ENCODE assay signal across 14 mouse cellular contexts in the genomic region with DNA sequence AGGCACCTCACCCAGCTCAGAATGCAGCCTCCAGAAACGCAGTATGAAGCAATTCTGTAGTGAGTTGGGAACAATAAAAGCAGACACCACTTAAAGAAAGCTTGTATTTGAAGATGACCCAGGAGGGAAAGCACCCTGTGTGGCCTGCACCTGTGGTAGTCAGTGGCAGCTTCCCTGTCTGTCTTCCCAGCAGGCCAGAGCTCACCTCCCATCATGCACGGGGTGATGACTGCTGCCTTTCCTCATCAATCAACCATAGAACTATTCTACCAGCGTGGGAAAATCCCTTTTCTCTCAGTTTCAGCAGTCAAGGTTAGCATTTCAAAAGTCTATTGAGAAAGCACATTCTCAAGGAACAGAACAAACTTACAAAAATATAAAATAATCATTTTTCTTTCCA.
"Had no signal": no experiment of that assay in that cellular context is flagged by ENCODE, and none has a peak within 500 bp of the region (broad histone marks: within the 10 kb centered on the region; RNA-seq: fewer than 3 reads in every experiment).

No protein-coding gene starts in this region.

- DNase-seq: kidney, postnatal 10 days; kidney, postnatal 4 days; lung, embryonic 14.5 days; lung, postnatal 14 days; right cerebral cortex, adult 18-20 months; right cerebral cortex, postnatal 25 days; thymus, postnatal 4 days had no signal

- H3K4me1 ChIP-seq: limb, embryonic 15.5 days; liver, embryonic 12.5 days; midbrain, embryonic 12.5 days; neural tube, embryonic 15.5 days had no signal

- H3K4me3 ChIP-seq: layer of hippocampus, adult 2 months; limb, embryonic 15.5 days; liver, embryonic 12.5 days; megakaryocyte, embryonic 14.5 days; midbrain, embryonic 12.5 days; neural tube, embryonic 15.5 days had no signal

- H3K36me3 ChIP-seq: limb, embryonic 15.5 days; liver, embryonic 12.5 days; midbrain, embryonic 12.5 days; neural tube, embryonic 15.5 days had no signal

- H3K9me3 ChIP-seq: limb, embryonic 15.5 days; liver, embryonic 12.5 days; megakaryocyte, embryonic 14.5 days; midbrain, embryonic 12.5 days; neural tube, embryonic 15.5 days had no signal

- H3K4me2 ChIP-seq: limb, embryonic 15.5 days; liver, embryonic 12.5 days; lung, embryonic 14.5 days; midbrain, embryonic 12.5 days; neural tube, embryonic 15.5 days had no signal

- H3K27me3 ChIP-seq: limb, embryonic 15.5 days; liver, embryonic 12.5 days; megakaryocyte, embryonic 14.5 days; neural tube, embryonic 15.5 days had no signal

- ATAC-seq: liver, embryonic 12.5 days had no signal

- H3K9ac ChIP-seq: limb, embryonic 15.5 days; liver, embryonic 12.5 days; lung, embryonic 14.5 days; midbrain, embryonic 12.5 days; neural tube, embryonic 15.5 days had no signal

- H3K27ac ChIP-seq: layer of hippocampus, adult 2 months; limb, embryonic 15.5 days; liver, embryonic 12.5 days; macrophage; midbrain, embryonic 12.5 days; neural tube, embryonic 15.5 days had no signal
